Mouse (Mus musculus) testis, adult 2 months (tissue): ENCODE data around the gene Prkci.

Source experiments
- CTCF ChIP-seq: fragments of 200-500 bp; IDR thresholded peaks from 2 replicates; pipeline ENCODE4 v1.5.1; 2012; ENCODE audit warnings: low read depth, mild to moderate bottlenecking, inconsistent platforms, low read length, moderate library complexity; ENCODE audit not compliant: control insufficient read depth, insufficient read depth, insufficient replicate concordance
- POLR2A ChIP-seq: fragments of 200-500 bp; IDR thresholded peaks from 2 replicates; pipeline ENCODE4 v1.6.1; 2012; ENCODE audit warnings: low read depth, mild to moderate bottlenecking, inconsistent platforms, low read length, moderate library complexity; ENCODE audit not compliant: control insufficient read depth

- TF ChIP-seq POLR2A = no peak
- TF ChIP-seq CTCF = no peak
These were observed 31.3 kb upstream of the Prkci start for GRCm38 (mm10) chr3:30964216-30964615.
